Mouse (Mus musculus) kidney, postnatal 25 days (tissue): ENCODE data around the gene Igll1.
"Not testable (repeated sequence)": the region's sequence is repeated elsewhere in the genome, so short reads cannot be mapped to it uniquely, and the experiment has no call there.

Source experiments
- DNase-seq, 2 experiments: peaks; one replicate each; pipeline ENCODE4 v3.0.0; 2021; ENCODE audit warnings: mixed read lengths in 2 of 2

Igll1 gene

GRCm38 (mm10) chr16:16863978-16864377 lies at the start of gene Igll1:
Igll1 (minus strand) TSS chr16:16863985.
- no peak for DNase-seq

GRCm38 (mm10) chr16:16913440-16913839 lies 49.7 kb upstream of the Igll1 start:
- no peak for DNase-seq

GRCm38 (mm10) chr16:16911641-16912597 lies 48.1 kb upstream of the Igll1 start:
- DNase-seq: peak; percentile 82 to 84

- DNase-seq: peak; percentile 86 to 94
These were observed 44.0 kb upstream of the Igll1 start for GRCm38 (mm10) chr16:16907799-16908198.

- no peak for DNase-seq
These were observed 39.4 kb upstream of the Igll1 start for GRCm38 (mm10) chr16:16903188-16903587.

GRCm38 (mm10) chr16:16902329-16902728 lies 38.5 kb upstream of the Igll1 start:
- DNase-seq: no peak

- no peak for DNase-seq
These were observed 33.3 kb upstream of the Igll1 start for GRCm38 (mm10) chr16:16897056-16897584.

GRCm38 (mm10) chr16:16896382-16897055 lies 32.7 kb upstream of the Igll1 start, which contains the start of gene Ppm1f:
Ppm1f (plus strand) TSS chr16:16896469.
- peak; percentile 95 for DNase-seq

GRCm38 (mm10) chr16:16896015-16896381 lies 32.2 kb upstream of the Igll1 start:
- no peak for DNase-seq

GRCm38 (mm10) chr16:16892366-16892765 lies 28.6 kb upstream of the Igll1 start:
- no peak for DNase-seq

GRCm38 (mm10) chr16:16888341-16888740 lies 24.6 kb upstream of the Igll1 start:
- no peak for DNase-seq

GRCm38 (mm10) chr16:16879025-16879424 lies 15.2 kb upstream of the Igll1 start:
- DNase-seq: no peak

- peak; percentile 89 to 95 for DNase-seq
These were observed 7.0 kb upstream of the Igll1 start, which contains the start of the genes Top3b and Vpreb1 for GRCm38 (mm10) chr16:16870617-16871331. Top3b (plus strand) TSS chr16:16870736. Vpreb1 (minus strand) TSS chr16:16870843.

GRCm38 (mm10) chr16:16870241-16870616 lies 6.4 kb upstream of the Igll1 start:
- no peak for DNase-seq

- DNase-seq: peak; percentile 71 to 90
These were observed 2.1 kb upstream of the Igll1 start for GRCm38 (mm10) chr16:16865696-16866561.

GRCm38 (mm10) chr16:16865217-16865616 lies 1.4 kb upstream of the Igll1 start:
- no peak for DNase-seq

- no peak for DNase-seq
These were observed 1.5 kb downstream of the Igll1 start for GRCm38 (mm10) chr16:16862288-16862687.

GRCm38 (mm10) chr16:16856731-16857476 lies 6.9 kb downstream of the Igll1 start:
- no peak for DNase-seq

GRCm38 (mm10) chr16:16856054-16856453 lies 7.7 kb downstream of the Igll1 start:
- not testable (repeated sequence) for DNase-seq

GRCm38 (mm10) chr16:16855541-16855940 lies 8.2 kb downstream of the Igll1 start:
- DNase-seq: no peak

- peak; percentile 63 to 85 for DNase-seq
These were observed 8.9 kb downstream of the Igll1 start for GRCm38 (mm10) chr16:16854836-16855235.
